Mouse (Mus musculus): Measurements from ENCODE around the gene Cbx5. TPM values are rescaled to one million over a fixed set of nuclear protein-coding genes. Genes with fewer than 3 reads are reported as not detected.
A peak's percentile ranks its signal among the peaks of the same experiment; 100 is the strongest.

The Cbx5 gene
- polyA plus RNA-seq, 1 experiment from 2014 or later, result 98.0 TPM

GRCm38 (mm10) chr15:103178137-103178536, 61.5 kb downstream of the Cbx5 start:
- H3K27me3 ChIP-seq (replicated peaks), result peaks cover 79% of the 10 kb centered on the region
- H3K9ac ChIP-seq, result no peak overlapping the region
- WGBS, result 20% methylated on average over 12 of the region's 12 CpGs
- no peak overlapping the region for H3K27ac ChIP-seq
- peaks cover 23% of the 10 kb centered on the region for H3K4me1 ChIP-seq (replicated peaks)
- H3K9me3 ChIP-seq, result no peaks in the 10 kb centered on the region
- no peak for ATAC-seq
- H3K4me3 ChIP-seq (replicated peaks), result no peak overlapping the region
- H3K4me2 ChIP-seq (replicated peaks), result no peak overlapping the region
- H3K36me3 ChIP-seq, result no peaks in the 10 kb centered on the region

- Histone ChIP-seq H3K4me2 (replicated peaks) (peak overlapping the region; percentile 45), H3K36me3 (no peaks in the 10 kb centered on the region), H3K27me3 (replicated peaks) (peaks cover 80% of the 10 kb centered on the region), H3K27ac (no peak overlapping the region), H3K9ac (no peak overlapping the region; the same call in 1 of the 2 replicates), H3K9me3 (no peaks in the 10 kb centered on the region), H3K4me1 (replicated peaks) (peaks cover 20% of the 10 kb centered on the region), H3K4me3 (replicated peaks) (no peak overlapping the region)
- WGBS, result 3% methylated on average over 12 of the region's 12 CpGs
- ATAC-seq, result peak; percentile 7; the same call in 1 of the 2 replicates
Measured at GRCm38 (mm10) chr15:103177611-103178041, 62.0 kb downstream of the Cbx5 start.

- no peak overlapping the region for H3K9ac ChIP-seq
- WGBS, result 2% methylated on average over 18 of the region's 18 CpGs
- peaks cover 18% of the 10 kb centered on the region for H3K4me1 ChIP-seq (replicated peaks)
- H3K27ac ChIP-seq, result no peak overlapping the region
- H3K36me3 ChIP-seq, result no peaks in the 10 kb centered on the region
- ATAC-seq, result peak; percentile 74
- H3K9me3 ChIP-seq, result no peaks in the 10 kb centered on the region
- peaks cover 85% of the 10 kb centered on the region for H3K27me3 ChIP-seq (replicated peaks)
- no peak overlapping the region for H3K4me3 ChIP-seq (replicated peaks)
- H3K4me2 ChIP-seq (replicated peaks), result peak overlapping the region; percentile 45
Measured at GRCm38 (mm10) chr15:103176874-103177421, 62.7 kb downstream of the Cbx5 start.

- Histone ChIP-seq H3K27ac (no peak overlapping the region), H3K36me3 (no peaks in the 10 kb centered on the region), H3K9me3 (no peaks in the 10 kb centered on the region), H3K9ac (no peak overlapping the region), H3K4me1 (replicated peaks) (peaks cover 47% of the 10 kb centered on the region), H3K27me3 (replicated peaks) (peaks cover 86% of the 10 kb centered on the region), H3K4me2 (replicated peaks) (no peak overlapping the region), H3K4me3 (replicated peaks) (no peak overlapping the region)
- 79% methylated on average over 5 of the region's 5 CpGs for WGBS
- no peak for ATAC-seq
Measured at GRCm38 (mm10) chr15:103173251-103173650, 66.4 kb downstream of the Cbx5 start.

GRCm38 (mm10) chr15:103172537-103172936, 67.1 kb downstream of the Cbx5 start:
- ATAC-seq, result no peak
- H3K4me2 ChIP-seq (replicated peaks), result no peak overlapping the region
- H3K27ac ChIP-seq, result no peak overlapping the region
- H3K9ac ChIP-seq, result no peak overlapping the region
- H3K4me3 ChIP-seq (replicated peaks), result no peak overlapping the region
- no peaks in the 10 kb centered on the region for H3K9me3 ChIP-seq
- WGBS, result 8% methylated on average over 10 of the region's 10 CpGs
- no peaks in the 10 kb centered on the region for H3K36me3 ChIP-seq
- peaks cover 49% of the 10 kb centered on the region for H3K4me1 ChIP-seq (replicated peaks)
- H3K27me3 ChIP-seq (replicated peaks), result peaks cover 88% of the 10 kb centered on the region

GRCm38 (mm10) chr15:103171276-103171675, 68.3 kb downstream of the Cbx5 start:
- H3K4me1 ChIP-seq (replicated peaks), result peaks cover 42% of the 10 kb centered on the region
- H3K27ac ChIP-seq, result peak overlapping the region; percentile 2; the same call in 1 of the 2 replicates
- no peak overlapping the region for H3K4me3 ChIP-seq (replicated peaks)
- H3K4me2 ChIP-seq (replicated peaks), result no peak overlapping the region; the same call in 1 of the 2 replicates
- H3K9ac ChIP-seq, result no peak overlapping the region
- H3K27me3 ChIP-seq (replicated peaks), result peaks cover 91% of the 10 kb centered on the region
- H3K36me3 ChIP-seq, result no peaks in the 10 kb centered on the region
- no peak for ATAC-seq
- no peaks in the 10 kb centered on the region for H3K9me3 ChIP-seq
- WGBS, result 23% methylated on average over 8 of the region's 8 CpGs

GRCm38 (mm10) chr15:103170316-103170679, 69.3 kb downstream of the Cbx5 start:
- Histone ChIP-seq H3K4me3 (replicated peaks) (peak overlapping the region; percentile 50; the same call in 1 of the 2 replicates), H3K27me3 (replicated peaks) (peaks cover 89% of the 10 kb centered on the region), H3K4me2 (replicated peaks) (peak overlapping the region; percentile 92), H3K9me3 (no peaks in the 10 kb centered on the region), H3K36me3 (no peaks in the 10 kb centered on the region), H3K4me1 (replicated peaks) (peaks cover 42% of the 10 kb centered on the region), H3K9ac (no peak overlapping the region; the same call in 1 of the 2 replicates), H3K27ac (peak overlapping the region; percentile 67; the same call in 1 of the 2 replicates)
- WGBS, result 19% methylated on average over 16 of the region's 16 CpGs
- no peak for ATAC-seq

- H3K27ac ChIP-seq, result peak overlapping the region; percentile 67
- H3K9me3 ChIP-seq, result no peaks in the 10 kb centered on the region
- 6% methylated on average over 26 of the region's 26 CpGs for WGBS
- ATAC-seq, result no peak
- H3K4me3 ChIP-seq (replicated peaks), result peak overlapping the region; percentile 50
- no peaks in the 10 kb centered on the region for H3K36me3 ChIP-seq
- H3K9ac ChIP-seq, result peak overlapping the region; percentile 39
- peaks cover 84% of the 10 kb centered on the region for H3K27me3 ChIP-seq (replicated peaks)
- peaks cover 42% of the 10 kb centered on the region for H3K4me1 ChIP-seq (replicated peaks)
- peak overlapping the region; percentile 92 for H3K4me2 ChIP-seq (replicated peaks)
Measured at GRCm38 (mm10) chr15:103169612-103170315, 69.9 kb downstream of the Cbx5 start.

- Histone ChIP-seq H3K9ac (peak overlapping the region; percentile 39), H3K27ac (peak overlapping the region; percentile 67), H3K9me3 (no peaks in the 10 kb centered on the region), H3K36me3 (no peaks in the 10 kb centered on the region), H3K4me1 (replicated peaks) (peaks cover 42% of the 10 kb centered on the region), H3K4me3 (replicated peaks) (peak overlapping the region; percentile 50), H3K27me3 (replicated peaks) (peaks cover 76% of the 10 kb centered on the region), H3K4me2 (replicated peaks) (peak overlapping the region; percentile 92)
- ATAC-seq, result peak; percentile 48
- WGBS, result under 1% methylated on average over 62 of the region's 63 CpGs
Measured at GRCm38 (mm10) chr15:103168801-103169611, 70.6 kb downstream of the Cbx5 start.

GRCm38 (mm10) chr15:103167786-103168185, 71.8 kb downstream of the Cbx5 start:
- WGBS, result 27% methylated on average over 3 of the region's 3 CpGs
- Histone ChIP-seq H3K36me3 (no peaks in the 10 kb centered on the region), H3K27ac (0 out of 2 replicates have a peak overlapping the region, but pooled peaks have one; percentile 67), H3K27me3 (replicated peaks) (peaks cover 64% of the 10 kb centered on the region), H3K4me3 (replicated peaks) (no peak overlapping the region), H3K9ac (no peak overlapping the region), H3K9me3 (no peaks in the 10 kb centered on the region), H3K4me2 (replicated peaks) (0 out of 2 replicates have a peak overlapping the region, but pooled peaks have one; percentile 92), H3K4me1 (replicated peaks) (peaks cover 44% of the 10 kb centered on the region)
- ATAC-seq, result no peak

- H3K9ac ChIP-seq, result no peak within 1 kb of the TSS
- 53% methylated on average over 6 of the region's 6 CpGs for WGBS
- H3K9me3 ChIP-seq, result no peaks in the 10 kb centered on the region
- H3K27ac ChIP-seq, result no peak within 1 kb of the TSS
- peaks cover 45% of the 10 kb centered on the region for H3K4me1 ChIP-seq (replicated peaks)
- ATAC-seq, result no peak
- no peak within 1 kb of the TSS for H3K4me3 ChIP-seq (replicated peaks)
- H3K27me3 ChIP-seq (replicated peaks), result peaks cover 57% of the 10 kb centered on the region
- H3K4me2 ChIP-seq (replicated peaks), result no peak within 1 kb of the TSS
- H3K36me3 ChIP-seq, result no peaks in the 10 kb centered on the region
Measured at GRCm38 (mm10) chr15:103167042-103167615, 72.5 kb downstream of the Cbx5 start, which contains the start of gene Smug1. Gene Smug1, minus strand, starts transcription at chr15:103167092.

- no peaks in the 10 kb centered on the region for H3K9me3 ChIP-seq
- WGBS, result 45% methylated on average over 5 of the region's 5 CpGs
- no peak overlapping the region for H3K27ac ChIP-seq
- no peaks in the 10 kb centered on the region for H3K36me3 ChIP-seq
- no peak overlapping the region for H3K9ac ChIP-seq
- no peak overlapping the region for H3K4me3 ChIP-seq (replicated peaks)
- H3K4me2 ChIP-seq (replicated peaks), result no peak overlapping the region
- H3K27me3 ChIP-seq (replicated peaks), result peaks cover 45% of the 10 kb centered on the region
- ATAC-seq, result no peak
- H3K4me1 ChIP-seq (replicated peaks), result peaks cover 37% of the 10 kb centered on the region
Measured at GRCm38 (mm10) chr15:103165924-103166323, 73.7 kb downstream of the Cbx5 start.
